Mouse (Mus musculus): Measurements from ENCODE around the gene Scamp3. TPM values are rescaled to one million over a fixed set of nuclear protein-coding genes. Genes with fewer than 3 reads are reported as not detected.

Scamp3 gene
- 8.1 TPM for polyA plus RNA-seq (2014; fragmentation: Illumina TruSeq; extraction: RNeasy Lipid Tissue Mini Kit (QIAGEN cat#74804); ENCODE audit: low replicate concordance)

GRCm38 (mm10) chr3:89177242-89178106 lies at the start of gene Scamp3:
Gene Scamp3 (plus strand): TSS chr3:89177473.

GRCm38 (mm10) chr3:89135958-89136357 lies 41.3 kb upstream of the Scamp3 start, which contains the start of gene Pklr:
Gene Pklr (plus strand): TSS chr3:89136142.

DNA sequence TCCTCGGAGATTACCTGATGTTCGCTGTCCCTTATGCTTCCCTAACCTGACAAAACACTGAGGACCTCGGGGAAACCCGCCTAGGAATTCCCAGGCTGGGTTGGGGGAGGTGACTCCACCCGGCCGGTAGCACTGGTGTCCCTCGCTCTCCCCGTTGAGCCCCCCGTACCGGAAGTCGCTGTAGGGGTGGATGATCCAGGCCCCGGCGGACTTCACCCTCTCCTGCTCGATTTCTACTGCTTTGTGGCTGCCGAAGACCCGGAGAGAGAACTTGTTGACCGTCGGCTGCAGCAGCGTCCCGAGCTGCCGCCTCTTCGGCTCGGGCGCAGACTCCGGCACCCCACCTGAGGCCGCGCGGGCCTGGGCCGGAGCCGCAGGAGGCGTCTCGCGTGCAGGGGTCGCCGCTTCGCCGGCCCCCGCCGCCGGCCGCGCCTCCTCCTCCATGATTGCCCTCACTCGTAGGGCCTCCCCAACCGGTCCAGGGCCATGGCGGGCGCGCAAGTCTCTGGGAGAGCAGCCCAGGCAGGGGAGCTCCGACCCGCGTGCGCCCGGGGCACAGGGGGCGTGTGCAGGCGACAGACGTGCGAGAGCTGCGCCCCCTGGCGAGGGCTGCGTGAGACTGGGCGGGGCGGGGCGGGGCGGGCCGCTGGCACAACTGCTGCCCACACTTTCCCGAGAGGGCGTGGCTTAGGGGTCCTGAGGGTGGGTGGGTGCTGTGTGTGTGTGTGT lies 17.5 kb upstream of the Scamp3 start, which contains the start of gene Hcn3:
Gene Hcn3 (minus strand): TSS at position 581 of the 729 bp plus-strand sequence.

GRCm38 (mm10) chr3:89164506-89165267 lies 12.6 kb upstream of the Scamp3 start, which contains the start of gene Clk2:
Gene Clk2 (plus strand): TSS chr3:89164795.

GRCm38 (mm10) chr3:89183058-89183958 lies 6.0 kb downstream of the Scamp3 start, which contains the start of gene Fam189b:
Gene Fam189b (plus strand): TSS chr3:89183143.

GRCm38 (mm10) chr3:89202253-89203141 lies 25.2 kb downstream of the Scamp3 start, which contains the start of gene Gba:
Gene Gba (plus strand): TSS chr3:89202928.

DNA sequence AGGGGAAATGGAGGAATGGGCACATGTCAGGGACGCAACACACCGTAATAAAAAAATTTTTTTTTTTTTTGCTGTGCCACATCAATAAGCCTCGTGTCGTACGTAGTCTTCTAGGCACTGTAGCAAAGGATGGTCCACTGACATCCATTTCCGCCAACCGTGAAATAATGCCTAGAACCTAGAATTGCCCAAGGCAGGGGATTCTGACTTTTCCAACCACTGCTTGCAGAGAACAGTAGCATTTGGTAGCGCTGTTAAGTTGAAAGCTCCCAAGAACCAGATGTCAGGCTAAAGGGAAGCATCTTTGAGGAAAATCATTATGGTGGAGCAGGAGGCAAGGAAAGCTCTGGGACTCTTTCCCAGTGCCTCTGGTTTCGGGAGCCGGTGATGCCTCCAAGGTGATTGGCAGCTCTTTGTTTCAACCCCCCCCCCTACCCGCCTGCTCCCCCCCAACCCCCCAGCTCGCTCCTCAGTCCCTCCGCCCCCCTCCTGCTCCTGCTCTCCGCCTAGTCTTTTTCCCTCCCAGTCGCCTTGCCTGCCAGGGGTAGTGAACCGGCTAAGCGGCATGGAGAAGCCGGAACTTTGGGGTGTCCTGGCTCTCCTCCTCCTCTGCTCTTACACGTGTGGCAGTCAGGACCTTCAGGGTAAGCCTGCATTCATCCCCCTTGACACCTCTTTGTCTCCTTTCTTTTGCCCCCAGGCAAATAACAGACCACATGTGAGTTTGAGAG lies 37.6 kb downstream of the Scamp3 start, which contains the start of gene Thbs3:
Gene Thbs3 (plus strand): TSS at position 500 of the 731 bp plus-strand sequence.

GRCm38 (mm10) chr3:89226900-89227299 lies 49.6 kb downstream of the Scamp3 start, which contains the start of gene Mtx1:
Gene Mtx1 (minus strand): TSS chr3:89227088.

GRCm38 (mm10) chr3:89228836-89229235 lies 51.6 kb downstream of the Scamp3 start, which contains the start of gene Muc1:
Gene Muc1 (plus strand): TSS chr3:89229057.

Other genes with a start within 250 kb of the Scamp3 start
- gene Ash1l, start 226.9 kb upstream of the Scamp3 start, polyA plus RNA-seq (2014; fragmentation: Illumina TruSeq; extraction: RNeasy Lipid Tissue Mini Kit (QIAGEN cat#74804); ENCODE audit: low replicate concordance), result 23.5 TPM
- gene Dap3, start 226.3 kb upstream of the Scamp3 start, polyA plus RNA-seq (2014; fragmentation: Illumina TruSeq; extraction: RNeasy Lipid Tissue Mini Kit (QIAGEN cat#74804); ENCODE audit: low replicate concordance), result 62.5 TPM
- 11.3 TPM for gene Rusc1, start 84.2 kb upstream of the Scamp3 start, polyA plus RNA-seq (2014; fragmentation: Illumina TruSeq; extraction: RNeasy Lipid Tissue Mini Kit (QIAGEN cat#74804); ENCODE audit: low replicate concordance)
- gene Gm43738, start 76.4 kb upstream of the Scamp3 start, polyA plus RNA-seq (2014; fragmentation: Illumina TruSeq; extraction: RNeasy Lipid Tissue Mini Kit (QIAGEN cat#74804); ENCODE audit: low replicate concordance), result not detected
- 3.0 TPM for gene Fdps, start 75.5 kb upstream of the Scamp3 start, polyA plus RNA-seq (2014; fragmentation: Illumina TruSeq; extraction: RNeasy Lipid Tissue Mini Kit (QIAGEN cat#74804); ENCODE audit: low replicate concordance)
- gene Pklr, start 41.3 kb upstream of the Scamp3 start, polyA plus RNA-seq (2014; fragmentation: Illumina TruSeq; extraction: RNeasy Lipid Tissue Mini Kit (QIAGEN cat#74804); ENCODE audit: low replicate concordance), result 83.2 TPM
- not detected for gene Hcn3, start 17.3 kb upstream of the Scamp3 start, polyA plus RNA-seq (2014; fragmentation: Illumina TruSeq; extraction: RNeasy Lipid Tissue Mini Kit (QIAGEN cat#74804); ENCODE audit: low replicate concordance)
- 11.5 TPM for gene Clk2, start 12.7 kb upstream of the Scamp3 start, polyA plus RNA-seq (2014; fragmentation: Illumina TruSeq; extraction: RNeasy Lipid Tissue Mini Kit (QIAGEN cat#74804); ENCODE audit: low replicate concordance)
- not detected for gene Fam189b, start 5.7 kb downstream of the Scamp3 start, polyA plus RNA-seq (2014; fragmentation: Illumina TruSeq; extraction: RNeasy Lipid Tissue Mini Kit (QIAGEN cat#74804); ENCODE audit: low replicate concordance)
- 6.2 TPM for gene Gba, start 25.5 kb downstream of the Scamp3 start, polyA plus RNA-seq (2014; fragmentation: Illumina TruSeq; extraction: RNeasy Lipid Tissue Mini Kit (QIAGEN cat#74804); ENCODE audit: low replicate concordance)
- gene Thbs3, start 37.7 kb downstream of the Scamp3 start, polyA plus RNA-seq (2014; fragmentation: Illumina TruSeq; extraction: RNeasy Lipid Tissue Mini Kit (QIAGEN cat#74804); ENCODE audit: low replicate concordance), result not detected
- 19.8 TPM for gene Mtx1, start 49.6 kb downstream of the Scamp3 start, polyA plus RNA-seq (2014; fragmentation: Illumina TruSeq; extraction: RNeasy Lipid Tissue Mini Kit (QIAGEN cat#74804); ENCODE audit: low replicate concordance)
- gene Muc1, start 51.6 kb downstream of the Scamp3 start, polyA plus RNA-seq (2014; fragmentation: Illumina TruSeq; extraction: RNeasy Lipid Tissue Mini Kit (QIAGEN cat#74804); ENCODE audit: low replicate concordance), result 1.3 TPM
- 14.1 TPM for gene Krtcap2, start 68.5 kb downstream of the Scamp3 start, polyA plus RNA-seq (2014; fragmentation: Illumina TruSeq; extraction: RNeasy Lipid Tissue Mini Kit (QIAGEN cat#74804); ENCODE audit: low replicate concordance)
- not detected for gene Trim46, start 68.8 kb downstream of the Scamp3 start, polyA plus RNA-seq (2014; fragmentation: Illumina TruSeq; extraction: RNeasy Lipid Tissue Mini Kit (QIAGEN cat#74804); ENCODE audit: low replicate concordance)
- gene Dpm3, start 81.9 kb downstream of the Scamp3 start, polyA plus RNA-seq (2014; fragmentation: Illumina TruSeq; extraction: RNeasy Lipid Tissue Mini Kit (QIAGEN cat#74804); ENCODE audit: low replicate concordance), result not detected
- 11.5 TPM for gene Slc50a1, start 93.1 kb downstream of the Scamp3 start, polyA plus RNA-seq (2014; fragmentation: Illumina TruSeq; extraction: RNeasy Lipid Tissue Mini Kit (QIAGEN cat#74804); ENCODE audit: low replicate concordance)
- 8.7 TPM for gene Efna1, start 103.7 kb downstream of the Scamp3 start, polyA plus RNA-seq (2014; fragmentation: Illumina TruSeq; extraction: RNeasy Lipid Tissue Mini Kit (QIAGEN cat#74804); ENCODE audit: low replicate concordance)
- 0.22 TPM for gene Efna3, start 145.5 kb downstream of the Scamp3 start, polyA plus RNA-seq (2014; fragmentation: Illumina TruSeq; extraction: RNeasy Lipid Tissue Mini Kit (QIAGEN cat#74804); ENCODE audit: low replicate concordance)
- not detected for gene Efna4, start 160.6 kb downstream of the Scamp3 start, polyA plus RNA-seq (2014; fragmentation: Illumina TruSeq; extraction: RNeasy Lipid Tissue Mini Kit (QIAGEN cat#74804); ENCODE audit: low replicate concordance)
- gene Adam15, start 172.5 kb downstream of the Scamp3 start, polyA plus RNA-seq (2014; fragmentation: Illumina TruSeq; extraction: RNeasy Lipid Tissue Mini Kit (QIAGEN cat#74804); ENCODE audit: low replicate concordance), result 1.6 TPM
- not detected for gene Dcst2, start 184.5 kb downstream of the Scamp3 start, polyA plus RNA-seq (2014; fragmentation: Illumina TruSeq; extraction: RNeasy Lipid Tissue Mini Kit (QIAGEN cat#74804); ENCODE audit: low replicate concordance)
- 1.6 TPM for gene Dcst1, start 187.8 kb downstream of the Scamp3 start, polyA plus RNA-seq (2014; fragmentation: Illumina TruSeq; extraction: RNeasy Lipid Tissue Mini Kit (QIAGEN cat#74804); ENCODE audit: low replicate concordance)
- gene Zbtb7b, start 217.3 kb downstream of the Scamp3 start, polyA plus RNA-seq (2014; fragmentation: Illumina TruSeq; extraction: RNeasy Lipid Tissue Mini Kit (QIAGEN cat#74804); ENCODE audit: low replicate concordance), result 5.2 TPM
- gene Lenep, start 225.3 kb downstream of the Scamp3 start, polyA plus RNA-seq (2014; fragmentation: Illumina TruSeq; extraction: RNeasy Lipid Tissue Mini Kit (QIAGEN cat#74804); ENCODE audit: low replicate concordance), result 2.0 TPM
- gene Flad1, start 234.4 kb downstream of the Scamp3 start, polyA plus RNA-seq (2014; fragmentation: Illumina TruSeq; extraction: RNeasy Lipid Tissue Mini Kit (QIAGEN cat#74804); ENCODE audit: low replicate concordance), result 0.59 TPM
- 5.6 TPM for gene Cks1b, start 240.9 kb downstream of the Scamp3 start, polyA plus RNA-seq (2014; fragmentation: Illumina TruSeq; extraction: RNeasy Lipid Tissue Mini Kit (QIAGEN cat#74804); ENCODE audit: low replicate concordance)
- 23.1 TPM for gene Shc1, start 241.0 kb downstream of the Scamp3 start, polyA plus RNA-seq (2014; fragmentation: Illumina TruSeq; extraction: RNeasy Lipid Tissue Mini Kit (QIAGEN cat#74804); ENCODE audit: low replicate concordance)

Data from small intestine, adult 10 weeks (tissue).